Mouse (Mus musculus): Measurements from ENCODE around the gene Qpctl.

GRCm38 (mm10) chr7:19095751-19096110 is 53.4 kb downstream of the Qpctl start:
- TF ChIP-seq CTCF (IDR thresholded peaks at IDR 0.05; ENCODE audit: borderline replicate concordance, extremely low read depth, insufficient read depth, insufficient read length) (no peak), POLR2A (IDR thresholded peaks at IDR 0.05; ENCODE audit: borderline replicate concordance, extremely low read depth, insufficient read depth, insufficient read length, poor library complexity, severe bottlenecking) (peak; percentile 8; the same call in 1 of the 2 replicates)

All from brain, embryonic 14.5 days (tissue).